Mouse (Mus musculus) neural tube, embryonic 11.5 days (tissue): ENCODE measurements around the gene Tpp1. TPM values are rescaled to one million over a fixed set of nuclear protein-coding genes. Genes with fewer than 3 reads are reported as not detected.

ENCODE experiments used
- ATAC-seq: fragments of 200-750 bp; cut with Nextera tagmentation; 2 replicates; pipeline ENCODE4 v1.8.0; 2017; ENCODE audit warnings: moderate number of reproducible peaks, mild to moderate bottlenecking, moderate TSS enrichment, moderate library complexity; ENCODE audit not compliant: insufficient read depth, low FRiP score, low TSS enrichment
- DNase-seq: peaks from one replicate; pipeline ENCODE4 v3.0.0-alpha.2; 2015; ENCODE audit warnings: low spot score
- H3K27ac ChIP-seq: fragments of 300-500 bp; sonication (generic); 2 replicates; pipeline ENCODE4 v1.5.1; 2014; ENCODE audit warnings: low read depth, mild to moderate bottlenecking, low read length
- H3K27me3 ChIP-seq: fragments of 300-500 bp; sonication (generic); 2 replicates; pipeline ENCODE4 v1.6.1; 2014; ENCODE audit warnings: mild to moderate bottlenecking, low read length, mixed read lengths; ENCODE audit not compliant: control insufficient read depth, insufficient read depth
- H3K36me3 ChIP-seq: fragments of 300-500 bp; sonication (generic); 2 replicates; pipeline ENCODE4 v1.6.1; 2014; ENCODE audit warnings: mild to moderate bottlenecking, low read length, moderate library complexity, mixed read lengths; ENCODE audit not compliant: control insufficient read depth, insufficient read depth
- H3K4me1 ChIP-seq: fragments of 300-500 bp; sonication (generic); 2 replicates; pipeline ENCODE4 v1.6.1; 2014; ENCODE audit warnings: low read length, mixed read lengths; ENCODE audit not compliant: control insufficient read depth, insufficient read depth
- H3K4me2 ChIP-seq: fragments of 300-500 bp; sonication (generic); 2 replicates; pipeline ENCODE4 v1.6.1; 2014; ENCODE audit warnings: low read depth, mild to moderate bottlenecking, moderate library complexity
- H3K4me3 ChIP-seq: fragments of 300-500 bp; sonication (generic); 2 replicates; pipeline ENCODE4 v1.5.1; 2014; ENCODE audit warnings: low read depth, low read length
- H3K9ac ChIP-seq: fragments of 300-500 bp; sonication (generic); 2 replicates; pipeline ENCODE4 v1.6.1; 2014; ENCODE audit warnings: mild to moderate bottlenecking, low read length
- H3K9me3 ChIP-seq: fragments of 300-500 bp; sonication (generic); 2 replicates; pipeline ENCODE4 v1.6.1; 2016; ENCODE audit warnings: low read length; ENCODE audit not compliant: control insufficient read depth
- WGBS: fragments of 180-500 bp; shearing (Covaris S2); extraction: QIAGEN DNeasy Blood & Tissue Kit; methylation state at CpG from one replicate; pipeline ENCODE4 v1.1.7; 2014; 5-methylcytosine and 5-hydroxymethylcytosine counted together
- polyA plus RNA-seq: library from polyadenylated mRNA; unstranded; fragments of >200 nt; fragmentation: Nextera tagmentation; extraction: Ambion mirVana; gene quantifications from 2 replicates; pipeline ENCODE4 v1.2.1, GENCODE M21; 2014

Gene Tpp1
- polyA plus RNA-seq, 1 experiment from 2014 or later: 54.8 TPM

DNA sequence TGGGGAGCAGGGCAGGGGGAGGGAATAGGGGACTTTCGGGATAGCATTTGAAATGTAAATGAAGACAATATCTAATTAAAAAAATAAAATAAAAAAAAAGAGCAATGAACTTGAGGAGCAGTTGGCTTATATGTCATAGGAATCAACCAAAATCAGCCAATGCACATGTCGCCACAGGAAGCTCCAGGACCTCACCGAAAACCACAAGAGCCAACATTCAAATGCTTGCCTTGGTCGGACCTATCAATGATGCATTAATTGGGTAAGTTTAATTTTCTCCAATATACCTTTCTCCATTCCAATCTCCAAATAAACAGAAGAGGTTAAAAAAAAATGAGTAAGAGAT, 25.1 kb downstream of the Tpp1 start:
- Histone ChIP-seq H3K36me3 (no peaks in the 10 kb centered on the region), H3K9ac (no peak overlapping the region), H3K4me1 (no peaks in the 10 kb centered on the region), H3K27ac (no peak overlapping the region), H3K4me3 (no peak overlapping the region), H3K9me3 (no peaks in the 10 kb centered on the region), H3K4me2 (no peak overlapping the region), H3K27me3 (no peaks in the 10 kb centered on the region)
- 93% methylated on average over 4 of the region's 4 CpGs for WGBS
- no peak for DNase-seq
- ATAC-seq: no peak

DNA sequence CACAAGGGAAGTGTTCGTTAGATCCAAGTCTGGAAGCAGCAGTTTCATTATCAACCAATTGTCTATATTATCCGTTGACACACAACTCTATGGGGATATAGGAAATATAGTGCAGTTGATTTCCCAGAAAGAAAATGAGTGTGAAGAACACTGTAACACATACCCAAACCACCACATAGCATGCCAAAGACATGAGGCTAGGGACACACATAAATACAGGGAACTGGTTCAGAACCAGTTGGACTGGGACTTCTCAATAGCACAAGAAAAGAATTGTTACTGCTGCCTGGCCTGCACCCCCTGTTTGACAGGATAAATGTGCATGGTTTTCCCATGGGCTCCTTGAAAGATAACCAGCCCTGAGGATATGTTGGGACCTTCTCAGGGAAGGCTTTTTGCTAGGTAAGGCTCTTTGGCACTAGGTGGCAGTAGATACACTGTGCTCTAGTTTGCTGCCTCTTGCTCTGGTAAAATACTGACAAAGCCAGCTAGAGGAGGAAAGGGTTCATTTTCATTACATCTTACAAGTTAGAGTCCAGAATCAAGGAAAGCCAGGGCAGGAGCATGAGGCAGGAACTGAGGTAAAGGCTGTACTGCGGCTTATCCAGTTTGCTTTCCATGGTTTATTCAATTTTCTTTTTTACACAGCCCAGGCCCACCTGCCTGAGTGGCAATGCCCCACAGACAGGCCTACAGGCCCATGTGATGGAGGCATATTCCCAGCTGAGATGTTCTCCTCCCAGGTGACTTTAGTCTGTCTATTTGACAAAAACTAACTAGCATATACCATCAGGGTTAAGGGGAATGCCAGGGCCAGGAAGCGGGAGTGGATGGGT, 25.7 kb downstream of the Tpp1 start:
- Histone ChIP-seq H3K27ac (no peak overlapping the region), H3K4me1 (no peaks in the 10 kb centered on the region), H3K27me3 (no peaks in the 10 kb centered on the region), H3K36me3 (no peaks in the 10 kb centered on the region), H3K4me3 (no peak overlapping the region), H3K4me2 (no peak overlapping the region), H3K9ac (no peak overlapping the region), H3K9me3 (no peaks in the 10 kb centered on the region)
- WGBS: 83% methylated on average over 4 of the region's 4 CpGs
- peak; percentile 48 for DNase-seq
- ATAC-seq: peak; percentile 64

DNA sequence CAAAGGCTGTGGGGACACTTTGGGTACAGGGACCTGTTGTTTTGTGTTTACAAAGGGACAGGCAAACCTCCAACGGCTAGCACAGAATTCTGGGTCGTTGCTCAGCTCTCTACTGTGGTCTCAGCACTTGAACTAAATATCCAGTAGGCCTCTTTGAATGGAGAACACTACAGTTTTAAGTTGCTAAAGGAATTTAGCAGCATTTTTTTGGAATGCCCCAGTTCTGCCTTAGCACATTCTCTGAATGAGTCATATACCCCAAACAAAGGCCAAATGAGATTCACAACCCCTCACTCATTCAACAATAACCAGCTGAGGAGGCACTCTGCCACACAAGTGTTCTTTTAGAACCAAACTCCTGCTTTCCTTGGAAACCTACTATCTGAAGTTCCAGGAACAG, 30.1 kb downstream of the Tpp1 start:
- Histone ChIP-seq H3K36me3 (no peaks in the 10 kb centered on the region), H3K27me3 (no peaks in the 10 kb centered on the region), H3K4me3 (no peak overlapping the region), H3K4me1 (no peaks in the 10 kb centered on the region), H3K9ac (no peak overlapping the region), H3K4me2 (no peak overlapping the region), H3K27ac (no peak overlapping the region), H3K9me3 (no peaks in the 10 kb centered on the region)
- 77% methylated on average over 2 of the region's 2 CpGs for WGBS
- ATAC-seq (no peak), DNase-seq (no peak)

DNA sequence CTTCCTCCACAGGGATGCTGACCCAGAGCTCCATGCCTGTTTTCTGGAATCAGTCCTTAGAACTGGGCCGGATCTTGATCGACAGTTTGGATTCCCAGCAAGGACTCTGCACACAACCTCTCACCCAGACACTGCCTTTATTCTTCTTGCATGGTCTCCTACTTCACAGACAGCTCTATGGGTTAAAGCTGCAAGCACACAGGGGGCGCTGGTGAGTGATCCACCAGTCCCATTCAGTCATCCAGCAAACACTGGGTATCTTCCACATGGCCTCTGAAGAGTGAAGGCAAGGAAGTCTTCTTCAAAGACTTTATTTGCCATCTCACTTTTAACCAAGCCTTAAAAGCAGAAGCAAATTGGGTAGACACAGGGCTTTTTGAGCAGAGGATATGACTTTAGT, 36.7 kb downstream of the Tpp1 start:
- 67% methylated on average over 3 of the region's 3 CpGs for WGBS
- Histone ChIP-seq H3K9me3 (no peaks in the 10 kb centered on the region), H3K4me1 (no peaks in the 10 kb centered on the region), H3K27me3 (no peaks in the 10 kb centered on the region), H3K27ac (no peak overlapping the region), H3K9ac (no peak overlapping the region), H3K4me2 (no peak overlapping the region), H3K4me3 (no peak overlapping the region), H3K36me3 (no peaks in the 10 kb centered on the region)
- DNase-seq (no peak), ATAC-seq (no peak)

- Histone ChIP-seq H3K36me3 (no peaks in the 10 kb centered on the region), H3K9ac (no peak overlapping the region), H3K4me2 (no peak overlapping the region), H3K4me1 (no peaks in the 10 kb centered on the region), H3K9me3 (no peaks in the 10 kb centered on the region), H3K4me3 (no peak overlapping the region), H3K27ac (no peak overlapping the region), H3K27me3 (no peaks in the 10 kb centered on the region)
- DNase-seq (no peak), ATAC-seq (no peak)
- 94% methylated on average over 5 of the region's 5 CpGs for WGBS
Measured at GRCm38 (mm10) chr7:105708733-105709132, 43.3 kb downstream of the Tpp1 start.

DNA sequence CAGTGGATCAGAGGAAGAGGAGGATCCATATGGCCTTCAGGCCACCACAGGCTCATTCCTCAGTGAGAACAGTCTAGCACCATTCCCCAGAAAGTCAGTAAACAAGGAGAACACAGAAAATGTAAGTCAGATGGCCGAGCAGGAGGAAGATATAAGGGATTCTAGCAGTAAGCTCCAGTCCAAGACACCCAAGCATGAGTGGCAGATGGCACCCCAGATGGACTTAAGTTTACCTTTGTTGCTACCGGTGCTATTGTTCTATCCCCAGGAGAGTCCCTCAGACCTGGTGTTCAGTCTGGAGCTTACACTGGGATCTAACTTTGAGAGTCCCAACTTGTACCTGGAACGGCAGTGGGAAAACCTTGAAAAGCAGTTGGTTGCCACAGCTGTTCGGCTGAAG, 48.2 kb downstream of the Tpp1 start:
- ATAC-seq (no peak), DNase-seq (no peak)
- Histone ChIP-seq H3K4me2 (no peak overlapping the region), H3K4me1 (no peaks in the 10 kb centered on the region), H3K9me3 (no peaks in the 10 kb centered on the region), H3K4me3 (no peak overlapping the region), H3K36me3 (no peaks in the 10 kb centered on the region), H3K9ac (no peak overlapping the region), H3K27ac (no peak overlapping the region), H3K27me3 (no peaks in the 10 kb centered on the region)
- 87% methylated on average over 4 of the region's 4 CpGs for WGBS

- DNase-seq (no peak), ATAC-seq (no peak)
- no peaks in the 10 kb centered on the region for H3K9me3 ChIP-seq
- 89% methylated on average over 16 of the region's 16 CpGs for WGBS
- H3K4me3 ChIP-seq: no peak overlapping the region
- H3K9ac ChIP-seq: no peak overlapping the region
- no peaks in the 10 kb centered on the region for H3K4me1 ChIP-seq
- no peaks in the 10 kb centered on the region for H3K27me3 ChIP-seq
- no peak overlapping the region for H3K4me2 ChIP-seq
- no peak overlapping the region for H3K27ac ChIP-seq
- H3K36me3 ChIP-seq: no peaks in the 10 kb centered on the region
Measured at GRCm38 (mm10) chr7:105703184-105703583, 48.9 kb downstream of the Tpp1 start.

Other genes starting within 250 kb of the Tpp1 start
- gene Smpd1, start 197.9 kb downstream of the Tpp1 start, polyA plus RNA-seq: 47.3 and 53.7 TPM in 2 replicates
- gene Apbb1, start 170.6 kb downstream of the Tpp1 start, polyA plus RNA-seq: 115 and 128 TPM in 2 replicates
- 0.37 TPM in 1 of 2 replicates, not detected in the other for gene Hpx, start 152.1 kb downstream of the Tpp1 start, polyA plus RNA-seq
- gene Trim3, start 118.7 kb downstream of the Tpp1 start, polyA plus RNA-seq: 35.7 and 36.9 TPM in 2 replicates
- gene Timm10b, start 112.2 kb downstream of the Tpp1 start, polyA plus RNA-seq: 151 and 157 TPM in 2 replicates
- gene Arfip2, start 111.8 kb downstream of the Tpp1 start, polyA plus RNA-seq: 75.7 and 82.7 TPM in 2 replicates
- gene Gm45799, start 111.7 kb downstream of the Tpp1 start, polyA plus RNA-seq: 5.6 and 18.3 TPM in 2 replicates
- gene Dnhd1, start 101.4 kb downstream of the Tpp1 start, polyA plus RNA-seq: 0.50 and 2.0 TPM in 2 replicates
- gene Ilk, start 15.6 kb downstream of the Tpp1 start, polyA plus RNA-seq: 252 and 270 TPM in 2 replicates
- gene Rrp8, start 14.8 kb downstream of the Tpp1 start, polyA plus RNA-seq: 37.5 and 50.7 TPM in 2 replicates
- gene Taf10, start 7.9 kb downstream of the Tpp1 start, polyA plus RNA-seq: 183 and 191 TPM in 2 replicates
- gene Dchs1, start 35.4 kb upstream of the Tpp1 start, polyA plus RNA-seq: 21.1 and 22.3 TPM in 2 replicates
- gene Mrpl17, start 58.9 kb upstream of the Tpp1 start, polyA plus RNA-seq: 230 and 268 TPM in 2 replicates
- gene Gm4070, start 201.7 kb upstream of the Tpp1 start, polyA plus RNA-seq: 0.16 and 0.32 TPM in 2 replicates